Mouse (Mus musculus): ENCODE data around the gene Olfr172.

Olfr172 gene

GRCm38 (mm10) chr16:58763076-58763475 lies at the start of gene Olfr172:
Gene Olfr172, minus strand, starts transcription at chr16:58763176.
- no peak for DNase-seq (ENCODE audit: low read depth, low spot score)

GRCm38 (mm10) chr16:58800168-58800567 lies 37.2 kb upstream of the Olfr172 start, which contains the start of gene Olfr173:
Gene Olfr173, minus strand, starts transcription at chr16:58800268.
- DNase-seq (ENCODE audit: low read depth, low spot score): no peak

GRCm38 (mm10) chr16:58756191-58756590 lies 6.8 kb downstream of the Olfr172 start:
- no peak for DNase-seq (ENCODE audit: low read depth, low spot score)

GRCm38 (mm10) chr16:58751314-58751713 lies 11.7 kb downstream of the Olfr172 start:
- DNase-seq (ENCODE audit: low read depth, low spot score): no peak

GRCm38 (mm10) chr16:58746715-58747114 lies 16.3 kb downstream of the Olfr172 start:
- no peak for DNase-seq (ENCODE audit: low read depth, low spot score)

- no peak for DNase-seq (ENCODE audit: low read depth, low spot score)
These were observed 22.2 kb downstream of the Olfr172 start for GRCm38 (mm10) chr16:58740751-58741150.

GRCm38 (mm10) chr16:58738800-58739199 lies 24.2 kb downstream of the Olfr172 start:
- no peak for DNase-seq (ENCODE audit: low read depth, low spot score)

- no peak for DNase-seq (ENCODE audit: low read depth, low spot score)
These were observed 24.8 kb downstream of the Olfr172 start for GRCm38 (mm10) chr16:58738205-58738604.

GRCm38 (mm10) chr16:58728176-58728671 lies 34.8 kb downstream of the Olfr172 start:
- no peak for DNase-seq (ENCODE audit: low read depth, low spot score)

- peak; percentile 95 for DNase-seq (ENCODE audit: low read depth, low spot score)
These were observed 35.4 kb downstream of the Olfr172 start, which contains the start of gene Cldnd1 for GRCm38 (mm10) chr16:58727477-58728131. Gene Cldnd1, plus strand, starts transcription at chr16:58727910.

GRCm38 (mm10) chr16:58726680-58727476 lies 36.1 kb downstream of the Olfr172 start:
- DNase-seq (ENCODE audit: low read depth, low spot score): no peak

- no peak for DNase-seq (ENCODE audit: low read depth, low spot score)
These were observed 40.7 kb downstream of the Olfr172 start for GRCm38 (mm10) chr16:58722292-58722691.

GRCm38 (mm10) chr16:58718666-58719120 lies 44.3 kb downstream of the Olfr172 start, which contains the start of gene Gpr15:
Gene Gpr15, minus strand, starts transcription at chr16:58719070.
- no peak for DNase-seq (ENCODE audit: low read depth, low spot score)

- no peak for DNase-seq (ENCODE audit: low read depth, low spot score)
These were observed 48.0 kb downstream of the Olfr172 start for GRCm38 (mm10) chr16:58715018-58715417.

GRCm38 (mm10) chr16:58713128-58713527 lies 49.8 kb downstream of the Olfr172 start:
- no peak for DNase-seq (ENCODE audit: low read depth, low spot score)

GRCm38 (mm10) chr16:58712221-58712620 lies 50.8 kb downstream of the Olfr172 start:
- no peak for DNase-seq (ENCODE audit: low read depth, low spot score)
